Mouse (Mus musculus) ovary, postnatal 14 days (tissue): Measurements from ENCODE around the gene Gm10974.

Experiments used
- DNase-seq: peaks from one replicate; pipeline ENCODE4 v3.0.0; 2022; ENCODE audit warnings: low spot score

Gm10974 gene

DNA sequence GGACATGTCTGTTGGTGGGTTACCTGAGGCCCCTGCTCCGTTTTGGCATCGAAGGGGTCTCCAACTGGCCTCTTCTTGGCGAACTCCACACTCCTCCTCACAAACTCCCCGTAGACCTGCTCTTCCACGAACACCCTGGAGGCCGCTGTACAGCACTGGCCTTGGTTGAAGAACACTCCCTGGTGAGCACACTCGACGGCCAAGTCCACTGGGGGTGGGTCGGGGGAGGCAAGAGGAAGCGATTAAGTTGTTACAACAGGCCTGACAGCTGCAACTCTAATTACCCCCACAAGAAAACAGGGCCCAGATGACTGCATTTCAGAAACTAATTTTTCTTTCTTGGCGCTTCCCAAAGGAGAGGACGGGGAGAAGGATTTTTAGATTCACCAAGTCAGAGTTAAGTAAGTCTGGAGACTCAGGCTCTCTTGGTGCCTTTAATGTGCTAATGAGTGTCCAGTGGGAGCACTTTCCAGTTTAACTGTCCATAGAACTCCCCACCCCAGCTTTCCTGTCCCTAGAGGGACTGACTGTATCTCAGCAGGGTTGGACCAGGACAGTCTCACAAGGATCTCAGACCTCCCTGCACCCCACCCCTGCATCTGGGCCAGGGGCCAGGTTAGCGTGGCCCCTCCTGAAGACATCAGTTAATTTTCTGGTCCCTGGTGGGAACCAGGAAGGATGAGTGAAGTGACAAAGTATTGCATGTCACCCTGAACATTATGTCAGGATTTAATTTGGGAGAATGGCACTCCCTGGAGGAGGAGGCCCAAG is 40.4 kb downstream of the Gm10974 start:
- no peak for DNase-seq

DNA sequence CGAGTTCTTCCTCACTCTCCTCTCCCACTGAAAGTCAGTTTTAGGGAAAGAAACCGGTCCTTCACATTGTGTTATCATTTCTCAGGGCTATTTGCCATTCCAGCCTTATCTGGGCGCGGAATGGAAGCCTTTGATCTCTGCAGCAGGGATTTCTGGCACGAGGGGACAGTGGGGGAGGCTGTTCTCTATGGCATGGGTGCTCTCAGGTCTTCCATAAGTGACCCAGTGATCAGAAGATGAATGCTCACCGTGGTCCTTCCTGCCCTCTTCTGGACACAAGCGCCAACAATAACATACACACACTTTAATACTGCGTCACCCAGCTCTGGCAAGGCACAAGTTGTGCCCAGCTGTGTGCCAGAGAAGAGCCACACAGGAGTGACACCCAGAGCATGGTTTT is 41.3 kb downstream of the Gm10974 start:
- DNase-seq: no peak

DNA sequence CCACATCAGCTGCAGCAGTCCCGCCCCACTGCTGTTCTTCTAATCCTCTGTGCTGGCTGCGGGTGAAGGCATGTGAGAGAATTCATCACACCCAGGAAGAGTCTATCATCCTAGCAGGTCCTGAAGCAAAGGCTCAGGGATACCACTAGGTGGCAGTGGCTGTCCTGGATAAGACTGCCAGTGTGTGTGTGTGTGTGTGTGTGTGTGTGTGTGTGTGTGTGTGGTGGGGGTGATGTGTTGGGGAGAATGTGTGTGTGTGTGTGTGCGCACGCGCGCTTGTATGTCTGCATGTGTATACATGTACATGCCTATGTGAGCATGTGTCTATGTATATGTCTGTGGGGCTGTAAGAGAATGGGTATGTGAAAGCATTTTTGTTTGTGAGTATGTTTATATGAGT is 43.7 kb downstream of the Gm10974 start:
- DNase-seq: no peak

DNA sequence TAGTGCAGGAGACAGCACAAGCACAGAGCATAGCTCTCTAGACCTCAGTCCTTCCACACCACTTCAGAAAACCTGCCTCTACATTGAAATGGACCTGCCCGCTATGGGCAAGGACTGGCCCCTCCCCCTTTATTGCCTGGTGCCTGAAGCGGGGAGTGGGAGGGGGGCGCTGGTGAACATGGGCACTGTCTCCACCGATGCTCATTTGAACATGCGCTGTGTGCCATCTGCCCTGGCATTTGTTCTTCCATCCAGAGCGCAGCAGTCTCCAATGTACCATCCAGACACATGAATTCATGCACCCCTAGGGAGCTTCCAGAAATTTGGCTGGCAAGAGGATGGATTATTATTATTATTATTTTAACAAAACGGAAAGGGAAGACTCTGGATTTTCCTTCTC is 47.4 kb downstream of the Gm10974 start:
- DNase-seq: no peak

DNA sequence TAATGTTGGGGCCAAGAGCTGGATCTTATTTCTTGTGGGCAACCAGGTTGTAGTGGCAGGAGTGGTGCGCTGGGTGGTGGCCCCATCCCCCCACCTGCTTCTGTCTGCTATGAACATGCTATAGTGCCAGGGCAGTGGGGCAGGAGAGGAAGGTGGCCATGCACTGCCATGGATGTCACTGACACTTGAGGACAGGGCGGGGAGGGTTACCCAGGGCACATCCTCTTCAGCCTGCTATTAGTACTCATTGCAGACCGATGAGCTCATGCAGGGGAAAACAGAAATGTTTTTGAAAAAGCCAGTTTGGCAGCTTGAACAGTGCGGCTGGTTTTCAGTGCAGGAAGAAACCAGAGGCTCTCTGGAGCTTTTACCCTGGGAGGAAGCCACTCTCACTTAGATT is 51.1 kb downstream of the Gm10974 start:
- DNase-seq: no peak

DNA sequence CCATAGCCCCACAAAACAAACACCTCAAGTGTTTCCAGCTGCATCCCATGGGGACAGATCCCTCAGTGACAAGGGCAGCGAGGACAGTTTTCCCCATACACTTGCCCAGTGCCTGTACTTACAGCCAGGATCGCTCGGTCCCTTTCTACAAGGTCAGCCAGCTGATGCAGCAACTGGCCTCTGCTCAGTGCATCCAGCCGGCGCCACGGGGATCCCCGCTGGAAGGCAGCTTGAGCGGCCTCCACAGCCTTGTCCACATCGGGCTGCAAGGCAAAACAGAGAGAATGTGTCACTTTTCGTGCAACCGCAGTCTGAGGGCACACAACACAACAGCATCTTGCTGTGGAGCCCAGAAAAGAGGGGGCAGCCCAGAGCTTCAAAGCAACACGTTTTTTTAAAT is 53.3 kb downstream of the Gm10974 start:
- no peak for DNase-seq

DNA sequence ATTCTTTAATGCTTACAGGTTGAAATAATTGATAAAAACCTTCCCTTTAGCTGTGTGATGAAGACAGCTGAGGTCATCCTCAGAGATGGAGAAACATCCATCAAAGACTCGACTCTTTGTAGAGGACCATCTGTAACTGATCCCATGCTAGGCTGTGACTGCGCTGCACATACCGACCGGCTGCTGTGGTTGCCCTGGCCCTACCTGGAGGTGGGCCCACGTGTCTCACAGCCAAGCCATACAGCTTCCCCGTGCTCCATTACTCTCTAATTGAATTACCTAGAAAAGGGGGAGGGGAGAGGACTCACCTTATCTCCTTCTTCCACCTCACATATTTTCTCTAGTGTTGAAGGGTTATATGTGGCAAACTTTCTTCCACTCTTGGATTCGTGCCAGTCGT is 56.2 kb downstream of the Gm10974 start:
- DNase-seq: no peak

DNA sequence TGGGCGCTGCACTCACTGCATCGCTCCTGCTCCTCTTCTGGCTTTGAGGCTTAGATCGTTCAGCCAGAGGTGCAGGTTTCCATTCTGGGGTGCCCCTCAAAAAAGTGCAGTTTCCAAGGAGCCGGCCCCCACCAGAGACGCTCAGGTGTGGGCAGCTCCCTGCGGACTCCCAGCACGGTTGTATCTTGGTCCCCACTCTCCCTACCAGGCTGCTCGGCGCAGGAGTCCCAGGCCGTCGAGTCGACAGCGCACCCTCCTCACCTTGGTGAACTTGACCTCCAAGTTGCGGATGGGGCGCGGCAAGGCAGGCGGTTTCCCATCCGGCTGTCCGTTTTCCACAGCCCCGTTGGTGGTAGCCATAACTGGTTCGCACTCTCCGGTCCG is 61.3 kb downstream of the Gm10974 start:
- DNase-seq: no peak

DNA sequence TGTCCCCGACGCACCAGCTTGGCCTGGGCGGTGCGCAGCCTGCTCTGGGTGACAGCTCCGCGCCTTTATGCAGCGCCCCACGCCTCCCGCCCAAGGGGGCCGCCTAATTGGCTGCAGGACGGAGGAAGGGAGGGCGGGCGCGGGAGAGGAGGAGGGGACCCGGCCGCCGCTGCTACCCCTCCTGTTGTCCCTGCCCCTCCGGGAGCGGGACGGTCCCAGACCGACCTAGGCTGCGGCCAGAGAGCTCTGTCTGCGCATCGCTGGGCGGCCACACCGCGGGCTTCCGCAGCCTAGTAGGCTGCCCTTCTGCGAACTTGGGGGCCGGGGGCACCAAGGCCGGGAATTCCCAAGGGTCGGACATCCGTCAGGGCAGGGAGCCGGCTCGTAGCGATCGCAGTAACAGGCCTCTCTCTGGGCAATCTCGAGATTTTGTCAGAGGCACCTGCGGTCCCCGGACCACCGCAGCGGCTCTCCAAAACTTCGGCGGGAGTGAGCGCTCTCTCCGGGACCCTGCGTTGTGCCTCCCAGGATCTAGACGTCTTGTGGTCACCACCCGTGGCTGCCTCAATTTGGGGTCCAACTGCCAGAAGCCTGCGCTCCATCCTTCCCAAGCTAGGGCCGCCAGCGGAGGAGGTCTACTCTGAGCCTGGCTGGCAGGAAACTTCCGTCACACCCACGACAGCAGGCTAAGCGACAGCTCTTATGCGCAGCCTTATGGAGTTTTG is 61.9 kb downstream of the Gm10974 start, which contains the start of gene Aldh1a3:
Gene Aldh1a3, minus strand, starts transcription at position 81 of the 725 bp plus-strand sequence.
- no peak for DNase-seq

DNA sequence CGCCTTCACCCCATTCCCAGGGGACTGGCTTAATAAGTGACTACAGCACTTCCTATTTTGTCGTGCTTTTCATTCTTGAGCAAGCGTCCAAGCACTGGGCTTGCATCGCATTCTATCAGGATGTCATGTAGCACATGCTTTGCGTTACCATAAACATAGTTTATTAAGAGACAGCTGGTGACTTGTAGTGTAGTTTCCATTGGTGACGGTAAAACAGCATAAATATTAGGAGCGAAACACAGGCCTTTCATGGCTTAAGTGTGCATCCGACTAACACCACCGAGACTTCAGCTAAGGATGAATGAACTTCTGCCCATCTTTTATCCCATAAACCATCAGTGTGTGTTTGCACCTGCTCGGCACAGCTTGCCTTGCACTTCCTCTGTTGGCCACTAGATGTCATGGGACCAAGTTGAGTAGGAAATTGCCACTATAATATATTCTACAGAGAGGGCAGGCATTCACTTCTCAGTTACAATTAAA is 68.8 kb downstream of the Gm10974 start:
- DNase-seq: peak; percentile 69
